Mouse (Mus musculus): ENCODE data around the gene Tcf20.

DNA sequence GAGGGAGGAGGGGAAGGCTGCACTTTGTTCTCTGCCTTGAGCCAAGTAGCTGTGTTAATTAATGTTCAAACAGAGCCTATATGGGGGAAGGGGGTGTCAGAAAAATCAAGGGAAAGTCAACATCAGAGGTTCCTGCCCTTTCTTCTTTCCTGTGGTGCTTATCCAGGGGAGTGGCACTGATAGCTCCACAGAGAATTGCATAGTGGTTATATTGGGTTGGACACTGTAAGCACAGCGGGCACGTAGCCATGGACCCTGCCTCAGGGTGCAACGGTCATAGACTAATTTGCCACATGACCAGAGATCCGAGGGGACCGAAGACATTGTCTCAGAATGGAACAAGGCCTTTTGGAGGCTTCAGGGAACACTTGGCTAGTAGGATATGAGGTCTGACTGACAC, 193.4 kb downstream of the Tcf20 start, which contains the start of gene Cyp2d26:
- TF ChIP-seq CTCF (IDR thresholded peaks at IDR 0.05; ENCODE audit: low read depth, low read length) = no peak
- TF ChIP-seq POLR2AphosphoS5 (IDR thresholded peaks at IDR 0.05; ENCODE audit: insufficient replicate concordance, low read depth, low read length) = no peak
